Mouse (Mus musculus): ENCODE measurements at regions not wholly inside any gene's neighbourhood (a gene's known extent, or its start where the extent isn't known, plus 50 kb on each side); places are given as distances from the start of the nearest gene placed in this dataset.
"Not testable (repeated sequence)": the region's sequence is repeated elsewhere in the genome, so short reads cannot be mapped to it uniquely, and the experiment has no call there.

GRCm38 (mm10) chr4:105649447-105649833 is 140.2 kb upstream of the Gm12728 start:
- DNase-seq = no peak

DNA sequence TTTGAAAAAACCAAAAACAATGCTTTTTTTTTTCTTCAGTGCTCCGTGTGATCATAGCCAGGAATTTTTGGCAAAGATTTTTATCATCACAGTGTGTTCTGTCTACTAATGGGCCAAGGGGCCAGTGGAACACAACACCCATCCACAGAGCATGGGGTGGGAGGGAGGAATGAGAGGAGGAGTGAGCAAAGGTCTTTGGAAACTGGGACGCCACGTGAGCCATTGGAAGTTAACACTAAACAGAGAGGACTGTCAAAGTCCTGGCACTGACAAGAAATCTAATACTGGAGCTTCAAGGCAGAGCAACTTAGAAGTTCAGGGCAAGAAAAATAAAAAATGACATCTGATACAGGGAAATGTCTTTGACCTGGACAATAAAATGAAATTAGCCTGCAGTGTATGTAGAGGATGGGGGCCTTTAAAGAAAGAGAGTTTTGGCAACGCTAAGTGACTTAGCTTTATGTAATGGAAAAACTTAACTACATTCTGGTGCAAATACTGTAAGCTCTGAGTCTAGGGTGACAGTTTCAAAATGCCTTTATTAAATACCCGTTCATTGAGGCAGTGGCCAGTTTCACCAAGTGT is 133.5 kb upstream of the Gm12728 start:
- DNase-seq = no peak

- DNase-seq = no peak
Measured at GRCm38 (mm10) chr4:105658581-105658980, 131.1 kb upstream of the Gm12728 start.

GRCm38 (mm10) chr4:105676690-105677089 is 113.0 kb upstream of the Gm12728 start:
- DNase-seq = no peak

DNA sequence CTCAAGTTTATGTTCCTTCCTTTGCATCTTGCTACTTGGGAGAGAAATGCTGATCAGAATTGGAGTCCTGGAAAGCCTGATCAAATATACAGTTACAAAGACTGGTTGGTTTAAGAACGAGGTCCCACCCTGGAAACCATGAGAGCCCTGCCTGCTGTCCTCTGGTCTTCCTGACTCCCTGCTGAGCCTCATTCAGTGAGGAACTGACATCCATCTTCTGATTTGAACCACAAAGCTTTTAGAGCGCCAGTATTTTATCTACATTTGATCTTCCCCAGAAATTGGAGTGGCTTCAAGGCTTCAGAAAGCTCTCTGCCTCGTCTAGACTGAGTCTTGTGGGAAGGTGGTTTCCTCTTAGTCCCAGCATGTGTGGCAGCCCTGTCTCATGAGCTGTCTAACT is 99.0 kb upstream of the Gm12728 start:
- no peak for DNase-seq

GRCm38 (mm10) chr4:105692380-105692779 is 97.3 kb upstream of the Gm12728 start:
- no peak for DNase-seq

GRCm38 (mm10) chr4:105695895-105696294 is 93.8 kb upstream of the Gm12728 start:
- no peak for DNase-seq

DNA sequence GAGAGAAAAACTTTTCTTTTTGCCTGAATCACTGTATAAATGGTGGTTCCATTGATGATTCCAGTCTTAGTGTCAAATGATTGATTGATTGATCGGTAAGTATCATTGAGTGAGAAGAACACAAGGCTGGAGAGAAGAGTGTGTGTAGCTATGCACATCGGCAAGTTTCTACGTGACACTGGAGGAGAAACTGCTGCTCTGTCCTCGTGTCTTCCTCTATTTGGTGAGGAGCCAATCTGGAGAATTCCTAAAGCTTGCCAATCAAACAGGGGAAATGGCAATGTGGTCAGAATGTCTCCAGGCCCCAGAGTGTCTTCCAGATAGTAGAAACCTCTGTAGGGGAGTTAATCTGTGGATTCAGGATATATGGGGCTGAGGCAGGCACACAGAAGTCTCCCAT is 92.5 kb upstream of the Gm12728 start:
- no peak for DNase-seq

GRCm38 (mm10) chr4:105702036-105702435 is 87.6 kb upstream of the Gm12728 start:
- no peak for DNase-seq

- DNase-seq = no peak
Measured at GRCm38 (mm10) chr4:105703408-105703807, 86.3 kb upstream of the Gm12728 start.

DNA sequence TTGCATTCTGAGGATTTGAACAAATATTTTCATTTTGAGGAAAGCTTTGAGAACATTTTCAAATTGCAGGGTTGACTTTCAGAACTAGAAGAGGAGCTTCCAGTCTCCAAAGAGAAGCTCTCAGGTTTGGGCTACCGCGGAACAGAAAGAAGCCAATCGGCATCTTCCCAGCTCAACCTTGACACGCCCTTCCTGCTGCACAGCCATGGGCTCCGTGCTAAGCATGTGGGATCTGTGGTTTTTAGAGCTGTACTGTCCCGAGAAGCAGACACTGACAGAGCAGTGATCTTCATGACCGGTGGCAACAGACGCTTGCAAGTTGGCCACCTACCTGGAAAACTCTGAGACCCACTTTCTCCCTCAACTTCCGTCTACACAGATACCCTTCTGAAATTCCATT is 85.4 kb upstream of the Gm12728 start:
- DNase-seq = no peak

GRCm38 (mm10) chr4:105705996-105706395 is 83.7 kb upstream of the Gm12728 start:
- DNase-seq = peak; percentile 37

DNA sequence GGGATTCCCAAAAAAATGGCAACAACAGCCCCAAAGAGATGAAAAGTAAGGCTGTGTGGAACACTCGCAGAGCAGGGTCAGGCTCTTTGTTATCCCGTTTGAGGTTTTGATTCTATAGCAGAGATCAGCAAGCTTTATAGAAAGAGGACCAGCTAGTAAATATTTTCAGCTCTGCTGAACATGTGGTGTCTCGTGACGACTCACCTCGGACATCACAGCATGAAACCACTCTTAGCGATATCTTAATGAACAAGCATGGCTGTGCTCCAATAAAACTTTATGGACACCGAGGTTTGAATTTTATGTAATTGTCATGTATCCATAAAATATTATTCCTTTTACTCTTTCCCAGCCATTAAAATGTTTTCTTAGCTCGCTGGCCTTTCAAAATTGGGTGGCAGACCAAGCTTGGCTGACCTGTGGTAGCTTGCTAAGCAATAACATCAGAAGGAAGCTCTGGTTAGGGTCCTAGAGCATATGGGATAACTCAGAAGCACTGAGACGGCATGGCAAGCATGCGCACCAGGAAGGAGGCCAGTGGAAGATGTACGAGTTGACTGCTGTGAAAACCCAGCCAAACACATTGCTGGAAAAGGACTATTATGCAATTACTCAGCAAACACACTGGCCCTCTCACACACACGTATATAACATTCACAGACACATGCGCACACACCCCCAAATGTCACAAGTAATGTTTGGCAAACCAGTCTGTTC is 81.4 kb upstream of the Gm12728 start:
- DNase-seq = no peak

DNA sequence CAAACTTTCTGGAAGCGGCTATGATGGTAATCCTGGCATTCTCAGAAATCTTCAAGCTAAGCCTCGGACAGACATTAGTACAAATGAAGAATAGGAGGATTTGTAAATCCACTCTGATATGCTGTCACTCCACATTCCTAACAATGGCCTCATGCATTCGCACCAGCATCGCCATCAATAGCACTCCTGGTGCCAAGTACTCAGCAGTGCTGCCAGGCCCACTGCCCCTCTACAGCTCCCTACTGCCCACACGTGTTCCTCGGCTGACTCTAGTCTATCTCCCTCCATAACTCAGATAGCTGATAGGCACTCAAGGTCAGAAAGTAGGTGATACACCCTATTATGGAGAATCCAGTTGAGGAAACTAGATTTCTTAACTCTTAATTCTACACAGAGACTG is 75.7 kb upstream of the Gm12728 start:
- DNase-seq = no peak

DNA sequence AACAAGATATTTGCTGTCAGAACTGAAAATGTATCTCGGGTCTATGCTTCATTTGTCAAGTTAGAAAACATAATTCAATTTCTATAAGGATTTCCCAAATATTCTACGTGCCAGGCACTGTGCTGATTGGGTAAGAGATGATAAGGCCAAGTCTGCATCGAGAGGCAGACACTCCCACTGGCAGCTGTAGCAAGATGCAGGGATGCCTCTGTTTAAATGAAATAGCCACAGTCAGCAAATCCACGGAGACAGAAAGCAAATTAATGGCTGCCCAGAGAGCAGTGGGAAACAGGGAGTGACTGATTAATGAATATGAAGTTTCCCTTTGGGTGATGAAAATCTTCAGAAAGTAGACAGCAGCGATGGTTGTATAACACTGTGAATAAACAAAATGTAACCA is 71.6 kb upstream of the Gm12728 start:
- DNase-seq = no peak

- no peak for DNase-seq
Measured at GRCm38 (mm10) chr4:105728696-105729095, 61.0 kb upstream of the Gm12728 start.

DNA sequence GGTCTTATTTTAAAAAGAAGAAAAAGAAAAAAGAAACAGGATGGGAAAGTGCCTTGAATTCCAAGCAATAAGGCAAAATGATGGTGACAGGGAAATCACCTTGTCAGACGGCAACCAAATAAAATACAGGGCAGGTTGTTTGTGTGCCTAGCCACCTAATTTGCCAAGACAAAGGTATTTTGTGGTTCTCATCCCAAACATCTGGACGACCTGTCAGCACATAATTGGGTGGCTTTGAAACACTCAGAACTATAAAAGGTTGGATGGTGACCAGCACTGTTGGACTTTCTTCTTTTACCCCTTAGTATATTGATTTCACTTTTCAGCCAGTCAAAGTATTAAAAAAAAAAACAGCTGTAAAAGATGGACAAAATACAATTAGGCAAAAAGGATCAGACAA is 58.8 kb upstream of the Gm12728 start:
- no peak for DNase-seq

GRCm38 (mm10) chr4:105735116-105735515 is 54.6 kb upstream of the Gm12728 start:
- DNase-seq = not testable (repeated sequence)
